Mouse (Mus musculus): ENCODE measurements at regions not wholly inside any gene's neighbourhood (a gene's known extent, or its start where the extent isn't known, plus 50 kb on each side); places are given as distances from the start of the nearest gene placed in this dataset.

DNA sequence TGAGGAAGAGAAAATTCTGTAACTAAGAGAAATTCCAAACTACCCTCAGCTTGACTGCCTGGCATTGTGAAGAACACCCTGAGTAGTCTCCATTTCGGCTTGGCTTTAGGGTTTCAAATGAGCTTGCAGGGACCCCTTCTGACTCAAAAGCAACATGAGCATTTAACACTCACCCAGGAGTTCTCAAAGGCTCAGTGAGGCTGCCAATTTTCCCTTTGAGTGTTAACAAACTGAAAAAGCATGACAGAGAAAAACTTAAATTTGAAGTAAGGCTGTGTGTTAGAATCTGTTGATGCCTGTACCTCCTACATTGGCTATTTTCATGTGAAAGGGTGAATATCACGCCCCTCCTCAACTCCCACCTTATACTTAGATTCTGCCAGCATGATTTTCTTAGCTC is 1017.9 kb downstream of the Cdh11 start:
- TF ChIP-seq POLR2A (IDR thresholded peaks at IDR 0.05; ENCODE audit: control insufficient read depth, low read depth, low read length) (no peak), CTCF (IDR thresholded peaks at IDR 0.05; ENCODE audit: control insufficient read depth, insufficient read depth, insufficient replicate concordance, low read depth, low read length) (no peak)

All from testis, adult 2 months (tissue).